Mouse (Mus musculus): ENCODE results near the gene Ptprj. TPM values are rescaled to one million over a fixed set of nuclear protein-coding genes. Genes with fewer than 3 reads are reported as not detected.

Ptprj gene
- polyA plus RNA-seq, 1 experiment from 2014 or later = 2.9 TPM

DNA sequence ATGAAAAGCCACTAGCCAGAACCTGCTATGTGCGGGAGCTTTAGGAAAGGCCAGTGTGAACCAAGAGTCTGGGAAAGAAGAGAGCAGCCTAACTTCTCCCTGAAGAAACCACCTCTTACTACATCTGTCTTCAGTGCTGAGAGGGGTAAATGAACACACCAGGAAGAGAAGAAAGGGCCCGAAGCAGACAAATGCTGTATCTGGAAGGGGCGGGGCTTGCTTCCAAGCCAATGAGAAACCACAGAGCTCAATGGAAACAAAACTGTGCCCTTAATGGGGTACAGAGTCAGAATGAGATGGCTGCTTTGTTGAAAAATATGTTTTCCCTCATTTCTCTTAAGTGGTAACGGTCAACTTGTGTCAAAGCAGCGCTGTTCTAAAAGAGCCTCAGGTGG lies 83.8 kb downstream of the Ptprj start:
- H3K9ac ChIP-seq (ENCODE audit: low read depth, low read length) = no peak overlapping the region
- H3K27me3 ChIP-seq (ENCODE audit: control insufficient read depth, insufficient read depth, low read length) = no peaks in the 10 kb centered on the region
- no peak overlapping the region for H3K27ac ChIP-seq (ENCODE audit: low read depth, low read length)
- DNase-seq (ENCODE audit: low spot score) = no peak
- no peaks in the 10 kb centered on the region for H3K4me1 ChIP-seq (replicated peaks; ENCODE audit: control insufficient read depth, insufficient read depth, low read length)
- no peaks in the 10 kb centered on the region for H3K36me3 ChIP-seq (ENCODE audit: control insufficient read depth, insufficient read depth, low read length)
- 87% methylated on average over 5 of the region's 5 CpGs for WGBS
- H3K4me3 ChIP-seq (ENCODE audit: low read depth, low read length) = no peak overlapping the region
- H3K9me3 ChIP-seq (ENCODE audit: control insufficient read depth, low read length) = no peaks in the 10 kb centered on the region
- H3K4me2 ChIP-seq (replicated peaks; ENCODE audit: low read depth, low read length) = no peak overlapping the region
- no peak for ATAC-seq (ENCODE audit: low FRiP score)

DNA sequence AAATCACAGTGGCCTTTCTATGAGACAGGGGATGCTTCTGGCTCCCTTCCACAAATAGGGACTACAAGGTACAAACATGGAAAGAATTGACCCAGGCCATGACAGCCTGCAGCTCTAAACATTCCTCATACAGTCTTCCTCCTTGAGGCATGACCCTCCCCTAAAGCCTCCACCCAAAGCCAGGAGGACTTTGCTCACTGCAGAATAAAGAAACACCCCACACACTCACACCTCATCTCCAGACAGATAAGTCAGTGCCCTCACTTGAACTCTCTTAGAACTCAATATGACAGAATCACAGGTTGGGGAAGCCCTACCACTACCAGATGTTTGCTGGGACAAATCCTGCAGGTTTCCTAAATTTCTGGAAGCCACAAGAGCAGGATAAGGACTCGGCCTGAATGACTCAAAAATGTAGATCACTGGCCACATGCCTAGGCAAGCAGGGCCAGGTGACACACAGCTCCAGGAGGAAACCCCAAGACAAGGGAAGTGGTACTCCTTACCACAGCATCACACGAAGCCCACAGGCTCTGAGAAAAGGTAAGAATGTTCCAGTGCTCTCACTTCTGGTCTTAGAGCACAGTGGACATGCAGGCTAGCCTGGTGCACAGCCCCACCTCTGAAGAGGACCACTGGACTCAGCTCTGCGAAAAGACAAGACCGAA lies 84.3 kb downstream of the Ptprj start:
- Histone ChIP-seq H3K4me1 (replicated peaks; ENCODE audit: control insufficient read depth, insufficient read depth, low read length) (no peaks in the 10 kb centered on the region), H3K9me3 (ENCODE audit: control insufficient read depth, low read length) (no peaks in the 10 kb centered on the region), H3K36me3 (ENCODE audit: control insufficient read depth, insufficient read depth, low read length) (no peaks in the 10 kb centered on the region), H3K4me3 (ENCODE audit: low read depth, low read length) (no peak overlapping the region), H3K4me2 (replicated peaks; ENCODE audit: low read depth, low read length) (no peak overlapping the region), H3K9ac (ENCODE audit: low read depth, low read length) (no peak overlapping the region), H3K27ac (ENCODE audit: low read depth, low read length) (no peak overlapping the region), H3K27me3 (ENCODE audit: control insufficient read depth, insufficient read depth, low read length) (no peaks in the 10 kb centered on the region)
- WGBS = 85% methylated on average over 4 of the region's 4 CpGs
- ATAC-seq (ENCODE audit: low FRiP score) (no peak), DNase-seq (ENCODE audit: low spot score) (no peak)

- ATAC-seq (ENCODE audit: low FRiP score) (no peak), DNase-seq (ENCODE audit: low spot score) (no peak)
- no peak overlapping the region for H3K9ac ChIP-seq (ENCODE audit: low read depth, low read length)
- 66% methylated on average over 13 of the region's 13 CpGs for WGBS
- no peaks in the 10 kb centered on the region for H3K4me1 ChIP-seq (replicated peaks; ENCODE audit: control insufficient read depth, insufficient read depth, low read length)
- H3K27ac ChIP-seq (ENCODE audit: low read depth, low read length) = no peak overlapping the region
- H3K4me3 ChIP-seq (ENCODE audit: low read depth, low read length) = no peak overlapping the region
- no peaks in the 10 kb centered on the region for H3K27me3 ChIP-seq (ENCODE audit: control insufficient read depth, insufficient read depth, low read length)
- no peaks in the 10 kb centered on the region for H3K36me3 ChIP-seq (ENCODE audit: control insufficient read depth, insufficient read depth, low read length)
- no peak overlapping the region for H3K4me2 ChIP-seq (replicated peaks; ENCODE audit: low read depth, low read length)
- no peaks in the 10 kb centered on the region for H3K9me3 ChIP-seq (ENCODE audit: control insufficient read depth, low read length)
Measured at GRCm38 (mm10) chr2:90490279-90491046, 90.0 kb downstream of the Ptprj start.

DNA sequence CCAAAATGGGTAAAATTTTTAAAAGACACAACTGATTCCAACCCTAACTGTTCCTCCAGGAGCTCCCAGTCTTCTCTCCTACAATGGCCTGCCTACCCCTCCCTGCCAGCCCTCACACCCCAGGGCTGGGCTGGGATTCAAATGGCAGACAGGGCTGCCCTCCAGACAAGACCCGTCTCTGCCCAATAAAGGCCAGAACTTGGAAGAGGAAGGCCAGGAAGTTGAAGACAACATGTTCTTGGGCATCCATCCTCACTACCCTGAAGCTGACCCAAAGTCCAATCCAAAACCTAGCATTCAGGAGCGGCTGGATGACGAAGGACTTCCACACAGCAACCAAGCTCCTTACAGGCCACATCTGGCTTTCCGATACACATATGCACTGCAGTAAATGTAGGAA lies 90.6 kb downstream of the Ptprj start:
- Histone ChIP-seq H3K4me3 (ENCODE audit: low read depth, low read length) (no peak overlapping the region), H3K27ac (ENCODE audit: low read depth, low read length) (no peak overlapping the region), H3K9me3 (ENCODE audit: control insufficient read depth, low read length) (no peaks in the 10 kb centered on the region), H3K4me1 (replicated peaks; ENCODE audit: control insufficient read depth, insufficient read depth, low read length) (no peaks in the 10 kb centered on the region), H3K9ac (ENCODE audit: low read depth, low read length) (no peak overlapping the region), H3K27me3 (ENCODE audit: control insufficient read depth, insufficient read depth, low read length) (no peaks in the 10 kb centered on the region), H3K4me2 (replicated peaks; ENCODE audit: low read depth, low read length) (no peak overlapping the region), H3K36me3 (ENCODE audit: control insufficient read depth, insufficient read depth, low read length) (no peaks in the 10 kb centered on the region)
- WGBS = 86% methylated on average over 4 of the region's 4 CpGs
- no peak for ATAC-seq (ENCODE audit: low FRiP score)
- DNase-seq (ENCODE audit: low spot score) = no peak

- Histone ChIP-seq H3K9me3 (ENCODE audit: control insufficient read depth, low read length) (no peaks in the 10 kb centered on the region), H3K9ac (ENCODE audit: low read depth, low read length) (no peak overlapping the region), H3K27me3 (ENCODE audit: control insufficient read depth, insufficient read depth, low read length) (no peaks in the 10 kb centered on the region), H3K4me3 (ENCODE audit: low read depth, low read length) (no peak overlapping the region), H3K4me1 (replicated peaks; ENCODE audit: control insufficient read depth, insufficient read depth, low read length) (no peaks in the 10 kb centered on the region), H3K36me3 (ENCODE audit: control insufficient read depth, insufficient read depth, low read length) (no peaks in the 10 kb centered on the region), H3K4me2 (replicated peaks; ENCODE audit: low read depth, low read length) (no peak overlapping the region), H3K27ac (ENCODE audit: low read depth, low read length) (no peak overlapping the region)
- ATAC-seq (ENCODE audit: low FRiP score) (no peak), DNase-seq (ENCODE audit: low spot score) (no peak)
- 91% methylated on average over 8 of the region's 8 CpGs for WGBS
Measured at GRCm38 (mm10) chr2:90488690-90489590, 91.5 kb downstream of the Ptprj start.

GRCm38 (mm10) chr2:90487471-90488238 lies 92.8 kb downstream of the Ptprj start:
- WGBS = 93% methylated on average over 11 of the region's 11 CpGs
- DNase-seq (ENCODE audit: low spot score) (no peak), ATAC-seq (ENCODE audit: low FRiP score) (no peak)
- Histone ChIP-seq H3K36me3 (ENCODE audit: control insufficient read depth, insufficient read depth, low read length) (no peaks in the 10 kb centered on the region), H3K4me3 (ENCODE audit: low read depth, low read length) (no peak overlapping the region), H3K9me3 (ENCODE audit: control insufficient read depth, low read length) (no peaks in the 10 kb centered on the region), H3K4me2 (replicated peaks; ENCODE audit: low read depth, low read length) (no peak overlapping the region), H3K9ac (ENCODE audit: low read depth, low read length) (no peak overlapping the region), H3K27ac (ENCODE audit: low read depth, low read length) (no peak overlapping the region), H3K27me3 (ENCODE audit: control insufficient read depth, insufficient read depth, low read length) (no peaks in the 10 kb centered on the region), H3K4me1 (replicated peaks; ENCODE audit: control insufficient read depth, insufficient read depth, low read length) (no peaks in the 10 kb centered on the region)

DNA sequence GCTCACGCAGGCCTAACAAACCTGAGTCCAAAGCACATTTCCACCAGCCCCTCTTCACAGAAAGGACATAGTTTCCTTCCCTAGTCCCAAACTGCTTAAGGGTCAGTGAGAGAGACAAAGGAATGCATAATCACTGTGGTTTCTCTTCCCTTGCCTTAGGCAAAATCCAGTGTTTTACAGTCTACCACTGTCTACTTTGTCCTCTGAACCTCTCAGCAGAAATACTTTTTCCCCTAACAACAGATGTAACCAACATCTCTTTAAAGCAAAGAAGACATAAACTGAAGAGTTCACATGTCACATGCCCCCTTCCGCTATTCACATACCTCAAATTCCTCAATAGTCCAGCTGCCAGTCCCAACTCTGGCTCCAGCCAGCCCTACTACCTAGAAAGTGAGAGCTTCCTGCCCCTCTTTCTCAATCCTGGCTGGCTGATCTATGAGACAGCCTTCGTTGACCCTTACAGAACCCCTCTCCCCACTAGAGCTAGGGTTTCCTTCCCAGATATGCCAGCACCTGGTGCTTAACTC lies 94.2 kb downstream of the Ptprj start:
- no peaks in the 10 kb centered on the region for H3K9me3 ChIP-seq (ENCODE audit: control insufficient read depth, low read length)
- ATAC-seq (ENCODE audit: low FRiP score) (no peak), DNase-seq (ENCODE audit: low spot score) (no peak)
- no peaks in the 10 kb centered on the region for H3K36me3 ChIP-seq (ENCODE audit: control insufficient read depth, insufficient read depth, low read length)
- H3K4me2 ChIP-seq (replicated peaks; ENCODE audit: low read depth, low read length) = no peak overlapping the region
- 63% methylated on average over 3 of the region's 3 CpGs for WGBS
- no peak overlapping the region for H3K9ac ChIP-seq (ENCODE audit: low read depth, low read length)
- H3K4me1 ChIP-seq (replicated peaks; ENCODE audit: control insufficient read depth, insufficient read depth, low read length) = no peaks in the 10 kb centered on the region
- H3K27ac ChIP-seq (ENCODE audit: low read depth, low read length) = no peak overlapping the region
- no peak overlapping the region for H3K4me3 ChIP-seq (ENCODE audit: low read depth, low read length)
- no peaks in the 10 kb centered on the region for H3K27me3 ChIP-seq (ENCODE audit: control insufficient read depth, insufficient read depth, low read length)

DNA sequence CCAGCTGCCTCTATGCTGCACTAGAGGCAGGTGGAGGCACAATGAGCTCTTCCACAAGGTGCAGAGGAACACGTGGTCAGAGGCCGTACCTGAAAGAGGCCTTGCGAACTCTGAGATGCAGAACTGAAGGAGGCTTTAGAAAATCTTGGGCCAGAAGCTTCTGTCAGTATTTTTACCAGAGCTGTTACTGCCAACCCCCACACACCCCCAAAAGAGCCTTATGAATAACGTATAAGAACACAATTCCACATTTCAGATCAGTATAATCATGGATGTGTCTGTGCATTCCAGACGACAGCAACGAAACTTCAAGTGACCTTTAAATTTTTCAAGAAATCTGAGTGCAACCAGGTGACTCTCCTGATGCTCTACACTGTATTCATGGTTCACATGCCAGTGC lies 98.9 kb downstream of the Ptprj start:
- Histone ChIP-seq H3K4me2 (replicated peaks; ENCODE audit: low read depth, low read length) (no peak overlapping the region), H3K27me3 (ENCODE audit: control insufficient read depth, insufficient read depth, low read length) (no peaks in the 10 kb centered on the region), H3K27ac (ENCODE audit: low read depth, low read length) (no peak overlapping the region), H3K4me1 (replicated peaks; ENCODE audit: control insufficient read depth, insufficient read depth, low read length) (no peaks in the 10 kb centered on the region), H3K9ac (ENCODE audit: low read depth, low read length) (no peak overlapping the region), H3K36me3 (ENCODE audit: control insufficient read depth, insufficient read depth, low read length) (no peaks in the 10 kb centered on the region), H3K4me3 (ENCODE audit: low read depth, low read length) (no peak overlapping the region), H3K9me3 (ENCODE audit: control insufficient read depth, low read length) (no peaks in the 10 kb centered on the region)
- ATAC-seq (ENCODE audit: low FRiP score) = no peak
- 88% methylated on average over 6 of the region's 6 CpGs for WGBS
- DNase-seq (ENCODE audit: low spot score) = no peak

Measured in hindbrain, embryonic 11.5 days (tissue).